Mouse (Mus musculus): ENCODE results near the gene Sh3tc1. TPM values are rescaled to one million over a fixed set of nuclear protein-coding genes. Genes with fewer than 3 reads are reported as not detected.

Sh3tc1 gene
- 27.0 to 34.7 TPM (median 30.3 TPM) in 4 replicates for total RNA-seq (2023; ENCODE audit: inconsistent age)

GRCm38 (mm10) chr5:35739536-35740278, at the start of gene Sh3tc1:
TSS of gene Sh3tc1 (minus strand) at chr5:35739987.

DNA sequence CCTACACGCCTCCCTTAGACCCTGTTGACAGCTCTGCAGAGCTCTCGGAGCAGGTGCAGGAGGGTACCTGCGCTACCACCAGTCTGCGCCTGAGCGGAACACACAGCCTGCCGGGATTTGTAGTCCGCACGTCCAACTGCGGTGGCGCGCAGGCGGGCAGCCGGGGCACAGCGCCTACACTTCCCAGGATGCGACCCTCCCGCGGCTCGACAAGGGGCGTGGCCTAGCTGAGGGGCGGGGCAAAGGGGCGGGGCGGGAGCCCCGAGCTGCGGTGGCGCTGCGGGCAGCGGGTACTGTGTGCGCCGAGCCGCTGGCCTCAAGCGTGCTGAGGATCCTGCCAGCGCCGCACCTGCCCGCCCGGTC, 17.8 kb upstream of the Sh3tc1 start, which contains the start of gene Ablim2:
Gene Ablim2 (plus strand): TSS at position 242 of the 363 bp plus-strand sequence.

GRCm38 (mm10) chr5:35679256-35680155, 60.3 kb downstream of the Sh3tc1 start, which contains the start of gene Htra3:
TSS of gene Htra3 (minus strand) at chr5:35679782.

Other genes starting within 250 kb of the Sh3tc1 start
- gene Cpz, start 214.3 kb downstream of the Sh3tc1 start, total RNA-seq (2023; ENCODE audit: inconsistent age) = not detected in 4 replicates
- gene Trmt44, start 164.9 kb downstream of the Sh3tc1 start, total RNA-seq (2023; ENCODE audit: inconsistent age) = 12.3 to 14.6 TPM (median 12.6 TPM) in 4 replicates
- 155 to 166 TPM (median 162 TPM) in 4 replicates for gene Acox3, start 156.9 kb downstream of the Sh3tc1 start, total RNA-seq (2023; ENCODE audit: inconsistent age)
- gene Htra3, start 60.2 kb downstream of the Sh3tc1 start, total RNA-seq (2023; ENCODE audit: inconsistent age) = 0.57 to 0.80 TPM in 2 of 4 replicates, not detected in the others
- gene Ablim2, start 17.9 kb upstream of the Sh3tc1 start, total RNA-seq (2023; ENCODE audit: inconsistent age) = 0.39 to 0.75 TPM (median 0.69 TPM) in 3 of 4 replicates, not detected in the other
- 10.5 to 13.2 TPM (median 11.7 TPM) in 4 replicates for gene Afap1, start 153.3 kb upstream of the Sh3tc1 start, total RNA-seq (2023; ENCODE audit: inconsistent age)

Data from B cell, adult (primary cell).